Mouse (Mus musculus) megakaryocyte progenitor cell, adult 5-6 weeks (primary cell): ENCODE data around the gene Gbf1. TPM values are rescaled to one million over a fixed set of nuclear protein-coding genes. Genes with fewer than 3 reads are reported as not detected.
A peak's percentile ranks its signal among the peaks of the same experiment; 100 is the strongest.
"Not testable (repeated sequence)": the region's sequence is repeated elsewhere in the genome, so short reads cannot be mapped to it uniquely, and the experiment has no call there.

ENCODE experiments used
- ATAC-seq: replicated peaks from 2 replicates; pipeline ENCODE4 v1.8.0; 2016; ENCODE audit warnings: mild to moderate bottlenecking, moderate TSS enrichment, inconsistent platforms; ENCODE audit not compliant: poor library complexity
- total RNA-seq, 2 experiments: library from RNA; stranded (forward) in 1 of 2; stranded (reverse) in 1 of 2; fragments of 157-497, 149-512 nt in 1 of 2; fragments of 200-1000 nt in 1 of 2; gene quantifications; 2 replicates each; pipeline versions ENCODE4 v1.2.3 to v1.2.4; 2015 to 2017

Gene Gbf1
- total RNA-seq (2015) (43.9 and 48.7 TPM in 2 replicates), total RNA-seq (2017) (21.8 and 39.4 TPM in 2 replicates)

DNA sequence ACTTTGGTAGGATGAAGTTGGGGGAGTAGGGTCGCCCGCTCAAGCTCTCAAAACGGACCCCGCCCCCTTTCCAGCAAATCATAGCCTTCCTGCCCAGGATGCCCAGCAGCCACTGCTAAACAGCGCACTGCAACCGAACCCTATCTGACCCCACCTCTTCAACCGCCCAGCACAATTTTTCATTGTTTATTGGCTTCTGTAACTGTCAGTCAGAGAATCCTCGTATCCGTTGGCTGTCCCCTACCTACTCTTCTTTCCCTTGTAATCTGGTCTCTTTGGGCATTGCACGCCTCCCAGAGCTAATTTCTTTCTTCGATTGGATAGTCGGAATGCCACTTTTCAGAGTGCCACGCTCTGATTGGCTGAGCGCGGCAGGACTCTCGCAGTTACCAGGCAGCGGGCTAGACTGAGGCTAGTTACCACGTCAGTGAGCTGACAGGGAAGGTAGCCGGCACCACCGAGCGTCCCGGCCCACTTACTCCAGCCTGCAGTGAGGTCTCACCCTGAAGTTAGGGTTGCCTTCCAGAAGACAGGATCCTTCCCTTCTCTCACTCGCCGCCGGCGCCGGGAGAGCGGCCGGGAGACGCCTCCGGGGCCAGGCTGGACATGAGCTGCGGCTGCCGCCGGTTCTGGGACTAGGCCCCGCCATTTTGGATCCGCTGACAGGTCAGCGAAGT lies at the start of gene Gbf1:
Gbf1 (plus strand) TSS at position 383 of the 677 bp plus-strand sequence.
- peak; percentile 90 for ATAC-seq

- ATAC-seq, result no peak
These were observed 48.7 kb upstream of the Gbf1 start for GRCm38 (mm10) chr19:46103437-46104186.

- ATAC-seq, result no peak
These were observed 48.1 kb upstream of the Gbf1 start for GRCm38 (mm10) chr19:46104187-46104557.

- ATAC-seq, result peak; percentile 63
These were observed 42.1 kb upstream of the Gbf1 start for GRCm38 (mm10) chr19:46110214-46110613.

DNA sequence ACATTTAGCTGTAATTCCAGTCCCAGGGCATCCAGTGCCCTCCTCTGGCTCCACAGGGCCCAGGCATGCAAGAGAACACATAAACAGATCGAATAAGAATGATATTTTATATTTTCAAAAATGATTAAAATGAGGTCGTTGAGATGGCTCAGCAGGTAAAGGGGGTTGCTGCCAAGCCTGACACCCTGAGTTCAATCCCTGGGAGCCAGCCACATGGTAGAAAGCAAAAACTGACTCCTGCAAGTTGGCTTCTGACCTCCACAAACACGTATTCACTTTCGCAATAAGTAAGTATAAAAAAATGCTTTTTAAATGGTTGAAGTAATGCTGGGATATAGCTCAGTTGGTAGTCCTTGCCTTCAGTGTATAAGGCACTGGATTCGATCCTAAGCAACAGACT lies 41.5 kb upstream of the Gbf1 start:
- no peak for ATAC-seq

DNA sequence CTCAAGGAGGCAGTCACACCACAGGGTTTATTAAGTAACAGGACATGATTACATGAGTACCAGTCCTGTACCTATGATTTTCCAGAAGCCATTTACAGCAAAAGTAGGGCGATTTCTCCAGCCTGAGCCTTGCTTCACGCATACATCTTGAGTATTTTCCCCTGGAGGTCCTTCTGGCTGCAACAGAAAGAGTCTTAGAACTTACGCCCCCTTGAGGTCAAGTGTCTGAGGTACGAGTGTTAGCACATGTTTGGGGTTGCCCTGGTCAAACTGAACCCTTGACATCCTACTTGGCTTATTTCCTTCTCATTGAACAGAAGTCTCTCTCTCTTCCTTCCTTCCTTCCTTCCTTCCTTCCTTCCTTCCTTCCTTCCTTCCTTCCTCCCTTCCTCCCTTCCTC lies 37.7 kb upstream of the Gbf1 start:
- no peak for ATAC-seq

GRCm38 (mm10) chr19:46119458-46119857 lies 32.9 kb upstream of the Gbf1 start:
- ATAC-seq, result peak; percentile 97

GRCm38 (mm10) chr19:46120872-46121271 lies 31.4 kb upstream of the Gbf1 start:
- ATAC-seq, result no peak

- ATAC-seq, result no peak
These were observed 28.4 kb upstream of the Gbf1 start for GRCm38 (mm10) chr19:46123876-46124275.

- no peak for ATAC-seq
These were observed 27.7 kb upstream of the Gbf1 start for GRCm38 (mm10) chr19:46124651-46125050.

GRCm38 (mm10) chr19:46126301-46126700 lies 26.0 kb upstream of the Gbf1 start:
- no peak for ATAC-seq

GRCm38 (mm10) chr19:46129737-46130136 lies 22.6 kb upstream of the Gbf1 start:
- ATAC-seq, result not testable (repeated sequence)

DNA sequence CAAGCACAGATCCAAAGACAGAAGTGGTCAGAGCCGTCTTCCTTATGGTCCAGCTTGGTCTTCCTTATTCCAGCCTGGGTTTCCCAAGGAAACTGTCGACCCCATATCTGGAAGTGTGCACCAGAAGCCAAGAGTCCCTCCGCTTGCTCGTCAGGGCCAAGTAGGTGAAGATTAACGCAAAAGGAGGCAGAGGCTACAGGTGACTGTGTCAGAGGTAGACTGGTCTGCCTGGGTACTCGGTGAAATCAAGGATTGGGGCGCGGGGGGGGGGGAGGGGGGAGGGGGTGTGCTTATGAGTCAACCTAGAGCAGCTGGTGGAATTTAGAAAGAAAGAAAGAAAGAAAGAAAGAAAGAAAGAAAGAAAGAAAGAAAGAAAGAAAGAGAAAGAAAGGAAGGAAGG lies 21.0 kb upstream of the Gbf1 start:
- ATAC-seq, result no peak

GRCm38 (mm10) chr19:46131694-46132525 lies 20.4 kb upstream of the Gbf1 start, which contains the start of gene Elovl3:
Gene Elovl3, plus strand, starts transcription at chr19:46131897.
- ATAC-seq, result peak; percentile 70

GRCm38 (mm10) chr19:46132577-46132976 lies 19.7 kb upstream of the Gbf1 start:
- no peak for ATAC-seq

DNA sequence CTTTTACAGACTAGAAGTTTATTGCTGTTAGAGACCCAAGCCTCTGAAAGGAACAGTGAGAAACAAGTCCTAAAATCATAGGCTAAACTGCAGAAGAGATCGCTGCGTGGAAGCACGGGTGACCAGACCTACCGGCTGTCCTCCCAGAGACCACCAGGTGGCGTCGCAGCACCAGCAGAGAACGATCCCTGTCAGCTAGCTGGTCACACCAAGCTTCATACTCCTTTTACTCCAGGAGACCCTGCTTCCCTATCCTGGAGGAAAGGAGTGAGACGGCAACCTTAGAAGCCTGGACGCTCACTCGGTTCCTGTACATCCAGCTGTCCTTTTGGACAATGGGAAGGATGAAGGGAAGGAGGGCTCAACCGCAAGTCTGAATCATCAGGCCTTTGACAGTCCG lies 17.0 kb upstream of the Gbf1 start:
- peak; percentile 70 for ATAC-seq

- peak; percentile 24; the same call in 1 of the 2 replicates for ATAC-seq
These were observed 16.3 kb upstream of the Gbf1 start for GRCm38 (mm10) chr19:46135789-46136638.

DNA sequence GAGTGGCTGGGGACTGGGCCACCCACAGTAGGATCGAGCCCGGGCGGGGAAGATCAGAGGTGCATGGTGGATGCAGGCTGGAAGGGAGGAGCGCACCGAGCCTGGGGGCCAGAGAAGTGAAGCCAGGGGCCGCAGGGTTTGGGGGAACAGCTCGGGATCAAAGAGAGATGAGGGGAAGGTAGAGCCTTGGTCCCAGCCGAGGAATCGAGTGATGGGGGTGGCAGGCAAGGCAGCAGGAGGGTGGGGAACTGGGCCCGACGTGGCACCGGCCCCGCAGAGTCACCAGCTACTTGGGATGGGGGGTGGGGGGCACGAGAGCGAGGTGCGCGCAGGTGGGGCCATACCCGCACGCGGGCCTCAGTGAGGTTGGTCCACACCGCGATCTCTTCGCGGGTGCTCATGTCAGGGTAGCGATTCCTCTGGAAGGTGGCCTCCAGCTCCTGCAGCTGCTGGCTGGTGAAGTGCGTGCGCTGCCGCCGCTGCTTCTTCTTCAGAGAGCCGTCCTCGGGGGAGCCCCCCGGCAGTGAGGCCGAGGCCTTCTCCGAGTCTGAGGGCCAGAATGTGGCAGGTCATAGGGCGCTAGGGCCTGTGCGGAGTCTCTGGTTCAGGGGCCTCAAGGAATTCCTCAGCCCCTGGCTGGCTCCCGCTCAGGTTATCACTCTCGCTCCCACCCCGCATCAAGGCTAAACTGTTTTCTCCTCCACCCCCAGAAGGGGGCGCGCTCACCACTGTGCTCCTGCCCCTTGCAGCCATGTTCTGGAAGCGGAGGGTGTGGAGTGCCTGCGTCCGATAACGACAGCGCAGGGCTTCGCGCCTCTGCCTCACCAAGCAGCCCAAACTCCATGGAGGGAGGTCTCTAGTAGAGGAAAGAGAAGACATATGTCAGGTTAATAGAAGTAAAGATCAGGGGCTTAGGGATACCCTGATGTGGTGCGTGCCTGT lies 15.4 kb upstream of the Gbf1 start:
- peak; percentile 90 for ATAC-seq

DNA sequence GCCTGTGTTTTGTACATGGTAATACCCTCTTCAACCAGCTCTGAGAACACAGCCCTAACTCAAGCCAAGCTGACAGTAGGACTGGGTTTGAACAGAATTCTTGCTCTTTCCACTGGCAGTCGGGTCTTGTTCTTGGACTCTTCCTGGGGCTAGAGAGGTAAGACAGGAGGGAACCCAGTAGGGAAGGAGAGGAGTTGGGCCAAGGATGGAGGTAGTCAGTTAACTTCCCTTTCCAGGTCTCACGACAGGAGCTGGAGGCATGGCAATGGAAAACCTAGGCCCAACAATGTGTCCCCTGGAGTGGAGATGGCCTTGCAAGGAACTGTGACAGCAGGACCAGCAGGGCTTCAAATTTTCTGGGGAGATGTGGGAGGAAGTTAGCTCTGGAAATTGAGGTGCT lies 12.0 kb upstream of the Gbf1 start:
- ATAC-seq, result no peak
